Mouse (Mus musculus) liver, adult 2 months (tissue): ENCODE results near the gene Hgd.

Experiments
- CTCF ChIP-seq: fragments of 200-500 bp; IDR thresholded peaks from 2 replicates; pipeline ENCODE4 v1.5.1; 2011; ENCODE audit warnings: low read depth, low read length, control low read depth
- POLR2A ChIP-seq: fragments of 200-500 bp; IDR thresholded peaks from 2 replicates; pipeline ENCODE4 v1.6.1; 2011; ENCODE audit warnings: low read length, control low read depth; ENCODE audit not compliant: insufficient read depth; ENCODE audit errors: extremely low read depth

GRCm38 (mm10) chr16:37622919-37623318, 43.0 kb downstream of the Hgd start:
- TF ChIP-seq CTCF, result no peak
- no peak for TF ChIP-seq POLR2A
